Mouse (Mus musculus) urinary bladder, adult 2 months (tissue): ENCODE results near the gene Cyp2a4. TPM values are rescaled to one million over a fixed set of nuclear protein-coding genes. Genes with fewer than 3 reads are reported as not detected.
"Not testable (repeated sequence)": the region's sequence is repeated elsewhere in the genome, so short reads cannot be mapped to it uniquely, and the experiment has no call there.

Experiments
- DNase-seq: peaks from one replicate; pipeline ENCODE4 v3.0.0; 2022; ENCODE audit warnings: low spot score
- polyA plus RNA-seq: library from polyadenylated mRNA; depleted of rRNA; stranded (reverse); fragments of >200 nt; gene quantifications from 2 replicates; pipeline ENCODE4 v1.2.3, GENCODE M21; 2012; rRNA removed

Cyp2a4 gene
- polyA plus RNA-seq = not detected in 2 replicates

DNA sequence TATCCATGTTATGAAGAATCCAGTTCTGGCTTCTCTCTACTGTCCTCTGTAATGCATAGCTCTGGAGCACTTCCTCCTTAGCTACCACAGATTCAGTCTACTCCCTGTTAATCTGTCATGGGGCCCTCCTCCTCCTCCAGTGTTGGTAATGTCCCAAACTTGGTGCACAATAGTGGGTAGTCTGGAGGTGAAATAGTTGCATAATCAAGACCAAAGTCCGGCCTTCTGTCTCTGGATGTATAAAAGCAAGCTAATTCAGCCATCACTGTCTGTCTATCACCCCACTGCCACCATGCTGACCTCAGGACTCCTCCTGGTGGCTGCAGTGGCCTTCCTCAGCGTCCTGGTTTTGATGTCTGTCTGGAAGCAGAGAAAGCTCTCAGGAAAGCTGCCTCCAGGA lies at the start of gene Cyp2a4:
Gene Cyp2a4, plus strand, starts transcription at position 244 of the 400 bp plus-strand sequence.
- DNase-seq = not testable (repeated sequence)

DNA sequence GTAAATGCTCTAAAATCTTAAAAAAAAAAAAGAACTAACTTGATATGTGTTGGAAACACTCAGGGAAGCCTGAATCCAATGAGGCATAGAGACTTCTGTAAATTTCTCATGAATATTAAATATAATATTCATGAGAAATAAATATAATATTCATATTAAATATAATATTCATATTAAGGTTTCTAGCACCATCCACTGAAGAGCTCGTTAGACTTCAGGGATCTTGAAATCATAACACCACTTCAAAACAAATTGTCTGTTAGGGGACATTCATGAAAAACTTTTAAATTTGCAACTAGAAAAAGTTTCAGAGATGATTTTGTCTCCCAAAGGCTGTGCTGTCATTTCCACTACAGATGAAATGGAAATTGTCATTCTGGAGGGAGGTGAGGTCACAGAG lies 46.9 kb upstream of the Cyp2a4 start, which contains the start of gene Vmn1r184:
Gene Vmn1r184, plus strand, starts transcription at position 301 of the 400 bp plus-strand sequence.
- DNase-seq = not testable (repeated sequence)

DNA sequence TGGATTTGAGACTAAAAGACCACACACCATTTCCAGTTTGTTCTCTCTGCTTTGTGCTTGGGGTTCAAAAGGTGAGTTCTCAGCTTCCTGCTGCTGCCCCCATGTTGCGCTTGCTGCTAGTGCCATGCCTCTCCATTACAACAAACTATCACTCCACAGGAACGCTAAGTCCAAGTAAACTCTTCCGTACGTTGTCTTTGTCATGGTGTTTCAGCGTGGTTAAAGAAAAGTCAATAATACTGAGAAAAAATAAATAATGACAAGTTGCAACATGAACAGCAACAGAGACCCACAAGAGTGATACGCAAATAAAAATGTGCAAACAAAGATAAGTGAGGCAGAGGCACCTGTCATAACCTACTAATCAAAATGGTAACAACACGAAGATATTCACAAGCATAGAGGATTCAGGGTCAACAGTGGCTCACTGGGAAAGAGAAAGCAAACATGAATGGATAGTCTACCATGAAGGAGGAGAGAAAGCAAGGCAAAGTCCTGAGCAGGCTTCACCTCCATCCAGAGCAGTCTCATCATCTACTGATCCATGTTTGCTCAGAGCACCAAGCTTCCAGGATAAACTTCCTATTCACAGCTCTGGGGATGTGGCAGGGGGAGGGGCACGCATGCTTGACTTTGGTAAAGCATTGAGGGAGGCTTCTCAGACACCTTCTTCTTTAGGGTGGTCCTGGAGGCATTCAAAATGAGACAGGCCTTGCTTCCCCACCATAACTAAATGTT lies 3.4 kb upstream of the Cyp2a4 start:
- not testable (repeated sequence) for DNase-seq

DNA sequence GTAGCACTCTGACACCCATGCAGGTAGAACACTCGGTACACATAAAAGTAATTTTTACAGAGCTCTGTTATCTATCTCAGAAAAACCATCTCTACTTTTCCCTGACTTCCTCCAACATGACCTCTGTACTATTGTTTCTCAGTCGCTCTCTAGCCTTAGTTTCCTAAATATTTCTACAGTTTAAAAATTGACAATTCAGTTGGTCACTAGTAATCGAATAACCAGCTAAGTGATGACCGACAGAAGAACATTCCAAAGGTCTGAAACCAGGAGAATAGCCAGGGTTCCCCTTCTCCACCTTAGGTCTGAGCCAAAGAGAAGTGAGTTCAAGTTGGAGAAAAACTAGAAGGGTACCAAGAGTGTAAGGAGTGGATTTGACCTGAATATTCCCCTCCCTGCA lies 4.8 kb downstream of the Cyp2a4 start:
- not testable (repeated sequence) for DNase-seq

DNA sequence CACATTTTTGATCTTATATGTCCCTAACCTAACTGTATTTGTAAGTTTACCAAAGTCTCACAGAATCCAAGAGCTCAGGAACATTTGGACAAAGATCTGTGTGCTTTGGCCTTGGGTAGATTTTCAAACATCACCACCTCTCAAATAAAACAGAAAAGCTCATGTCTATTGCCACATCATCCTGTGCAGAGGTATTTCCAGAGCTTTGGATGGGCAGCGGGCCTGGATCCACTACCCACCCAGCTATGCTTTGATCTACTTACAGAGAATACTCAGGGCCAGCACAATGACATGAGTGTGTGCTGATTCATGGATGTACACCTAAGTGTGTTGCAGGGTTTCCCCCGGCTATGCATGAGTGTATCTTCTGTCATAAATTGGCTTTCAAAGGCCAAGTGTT lies 8.2 kb downstream of the Cyp2a4 start:
- DNase-seq = not testable (repeated sequence)

DNA sequence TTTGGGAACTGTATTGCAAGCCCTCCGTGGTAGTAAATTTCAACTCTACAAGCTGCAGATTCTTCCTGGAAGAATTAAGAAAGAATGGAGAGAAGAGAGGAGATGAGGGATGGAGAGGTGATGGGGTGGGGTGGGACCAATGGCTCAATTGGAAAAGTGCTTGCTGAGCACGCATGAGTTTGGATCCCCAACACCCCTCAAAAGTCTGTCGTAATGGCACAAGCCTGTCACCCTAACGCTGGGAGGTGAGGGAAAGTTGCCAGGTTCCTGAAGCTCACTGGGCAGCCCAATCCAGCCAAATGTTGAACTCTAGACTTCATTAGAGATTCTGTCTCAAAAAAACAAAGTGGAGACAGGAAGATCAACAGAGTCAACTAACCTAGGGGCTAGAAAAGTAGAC lies 8.8 kb downstream of the Cyp2a4 start:
- not testable (repeated sequence) for DNase-seq

DNA sequence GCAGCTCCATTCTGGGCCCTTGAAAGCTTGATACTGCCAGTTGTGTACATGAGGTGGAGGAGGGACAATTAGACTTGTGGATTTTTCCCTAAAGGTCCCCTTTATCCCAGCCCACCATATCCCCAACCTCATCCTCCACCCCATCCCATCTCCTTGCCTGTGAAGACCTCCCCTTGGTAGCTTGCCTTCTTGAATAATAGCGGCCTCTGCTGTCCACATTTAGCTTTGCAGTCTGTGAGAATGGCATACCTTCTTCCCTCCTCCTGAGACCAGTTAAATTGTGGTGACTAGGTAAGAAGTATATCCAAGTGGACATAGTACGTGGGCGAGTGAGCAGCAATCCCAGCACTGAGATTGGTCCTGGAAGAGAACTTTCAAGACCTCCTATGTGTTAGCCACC lies 13.4 kb downstream of the Cyp2a4 start:
- not testable (repeated sequence) for DNase-seq

DNA sequence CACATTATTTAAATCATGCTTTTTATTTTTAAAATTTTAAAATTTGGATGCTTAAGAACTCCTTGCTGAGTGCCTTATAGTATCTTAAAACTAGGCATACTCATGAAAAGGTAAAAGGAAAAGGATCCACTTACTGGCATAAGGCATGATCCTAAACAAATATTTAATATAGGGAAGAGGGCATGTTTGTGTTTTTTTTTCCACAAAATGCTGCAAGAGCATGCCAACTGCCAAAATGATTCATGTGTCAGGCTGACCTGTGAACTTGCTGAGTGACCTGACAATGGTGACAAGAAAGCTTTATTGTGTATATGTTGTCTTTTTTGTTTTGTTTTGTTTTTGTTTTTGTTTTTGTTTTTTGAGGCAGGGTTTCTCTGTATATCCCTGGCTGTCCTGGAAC lies 43.2 kb downstream of the Cyp2a4 start:
- not testable (repeated sequence) for DNase-seq

DNA sequence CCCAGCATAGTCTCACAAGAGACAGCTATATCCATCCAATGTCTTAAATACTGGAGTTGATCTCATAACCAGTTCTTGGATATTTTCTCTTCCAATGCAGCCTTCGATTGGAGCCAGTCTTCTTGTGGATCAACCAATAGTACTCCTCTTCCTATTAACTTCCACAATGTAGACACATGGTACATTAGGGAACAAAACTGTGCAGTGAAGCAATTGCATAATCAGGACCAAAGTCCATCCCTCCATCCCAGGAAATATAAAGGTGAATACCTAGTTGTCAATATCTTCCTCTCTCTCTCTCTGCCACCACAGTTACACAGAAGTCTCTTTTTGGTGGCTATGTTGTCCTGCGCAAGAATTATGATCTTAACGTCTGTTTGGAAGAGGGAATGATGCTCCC lies 45.3 kb downstream of the Cyp2a4 start:
- DNase-seq = not testable (repeated sequence)

DNA sequence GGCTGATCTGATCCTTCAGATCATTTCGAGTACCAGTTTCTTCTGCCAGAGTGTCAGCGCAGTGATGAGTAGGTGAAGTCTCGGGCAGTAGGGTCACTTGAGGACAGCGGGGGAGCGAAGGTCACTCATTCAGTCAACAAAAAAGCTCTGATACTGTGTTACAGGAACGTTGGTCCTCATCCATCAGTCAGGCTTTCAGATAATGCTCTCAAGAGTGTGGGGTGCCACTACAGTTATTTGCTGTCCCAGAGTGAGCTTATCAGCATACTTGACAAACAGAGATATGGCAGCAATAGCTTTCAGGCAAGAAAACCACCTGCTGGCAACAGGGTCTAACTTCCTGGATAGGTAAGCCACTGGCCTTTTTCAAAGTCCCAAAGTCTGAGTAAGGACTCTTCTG lies 49.8 kb downstream of the Cyp2a4 start:
- not testable (repeated sequence) for DNase-seq

Other genes starting within 250 kb of the Cyp2a4 start
- gene Cyp2b13, start 245.7 kb upstream of the Cyp2a4 start, polyA plus RNA-seq = 0.15 and 0.18 TPM in 2 replicates
- not detected in 2 replicates for gene Cyp2b9, start 133.8 kb upstream of the Cyp2a4 start, polyA plus RNA-seq
- gene Vmn1r184, start 46.8 kb upstream of the Cyp2a4 start, polyA plus RNA-seq = not detected in 2 replicates
- not detected in 2 replicates for gene Nlrp9c, start 96.5 kb downstream of the Cyp2a4 start, polyA plus RNA-seq
- gene Nlrp4a, start 127.9 kb downstream of the Cyp2a4 start, polyA plus RNA-seq = not detected in 2 replicates
- not detected in 2 replicates for gene Nlrp9a, start 227.9 kb downstream of the Cyp2a4 start, polyA plus RNA-seq